Mouse (Mus musculus) CH12.LX (cell line): ENCODE measurements around the gene Nr2c2ap.

ENCODE experiments used
- CTCF ChIP-seq, 2 experiments: IDR thresholded peaks in 1 of 2; conservative IDR thresholded peaks in 1 of 2; 2 replicates each; pipeline ENCODE4 v1.5.1; 2011 to 2012; ENCODE audit warnings: low read depth in 2 of 2, low read length in 2 of 2, improper control_type of control experiment in 1 of 2, inconsistent platforms in 1 of 2, mild to moderate bottlenecking in 1 of 2, moderate library complexity in 1 of 2
- EP300 ChIP-seq: IDR thresholded peaks from 2 replicates; pipeline ENCODE4 v1.6.1; 2011; ENCODE audit warnings: low read length, improper control_type of control experiment
- HCFC1 ChIP-seq: IDR thresholded peaks from 2 replicates; pipeline ENCODE4 v1.6.1; 2012; ENCODE audit warnings: low read depth, mild to moderate bottlenecking, inconsistent platforms, low read length, improper control_type of control experiment
- JUN ChIP-seq: IDR thresholded peaks from 2 replicates; pipeline ENCODE4 v1.6.1; 2011; ENCODE audit warnings: low read depth, mild to moderate bottlenecking, low read length, improper control_type of control experiment, moderate library complexity; ENCODE audit not compliant: insufficient read depth
- MAX ChIP-seq: IDR thresholded peaks from 2 replicates; pipeline ENCODE4 v1.6.1; 2011; ENCODE audit warnings: low read length, improper control_type of control experiment
- MXI1 ChIP-seq: IDR thresholded peaks from 2 replicates; pipeline ENCODE4 v1.6.1; 2011; ENCODE audit warnings: mild to moderate bottlenecking, low read depth, low read length, improper control_type of control experiment
- POLR2A ChIP-seq: IDR thresholded peaks from 2 replicates; pipeline ENCODE4 v1.6.1; 2011; ENCODE audit warnings: low read depth, mild to moderate bottlenecking, improper control_type of control experiment, low read length
- POLR2AphosphoS2 ChIP-seq: IDR thresholded peaks from 2 replicates; pipeline ENCODE4 v1.6.1; 2011; ENCODE audit warnings: low read depth, low read length, improper control_type of control experiment
- RCOR1 ChIP-seq: conservative IDR thresholded peaks from 2 replicates; pipeline ENCODE4 v1.6.1; 2012; ENCODE audit warnings: low read depth, mild to moderate bottlenecking, inconsistent platforms, low read length, improper control_type of control experiment
- USF2 ChIP-seq: conservative IDR thresholded peaks from 2 replicates; pipeline ENCODE4 v1.6.1; 2011; ENCODE audit warnings: low read depth, low read length, improper control_type of control experiment
- ZKSCAN1 ChIP-seq: IDR thresholded peaks from 2 replicates; pipeline ENCODE4 v1.6.1; 2012; ENCODE audit warnings: low read depth, inconsistent platforms, low read length, improper control_type of control experiment, borderline replicate concordance

DNA sequence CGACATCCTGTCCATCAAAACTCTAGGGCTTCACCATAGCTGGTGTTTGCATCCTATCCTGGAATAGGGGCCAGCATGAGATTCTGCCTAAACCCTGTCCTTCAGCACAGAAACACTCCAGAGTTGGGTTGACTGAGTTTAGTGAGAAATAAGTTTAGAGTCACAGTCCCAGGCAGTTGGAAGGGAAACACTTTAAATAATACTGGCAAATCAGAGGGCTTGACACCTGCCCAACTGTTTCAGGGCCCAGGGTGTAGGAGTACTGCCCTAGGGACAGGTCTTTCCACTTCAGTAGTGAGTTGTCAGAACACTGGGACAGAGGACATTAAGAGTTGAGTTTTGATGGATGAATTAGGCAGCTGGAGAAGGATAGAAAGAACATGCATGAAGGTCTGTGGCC lies 45.0 kb upstream of the Nr2c2ap start:
- TF ChIP-seq POLR2A: no peak
- no peak for TF ChIP-seq MAX
- TF ChIP-seq EP300: no peak
- TF ChIP-seq RCOR1: no peak
- TF ChIP-seq CTCF (conservative IDR thresholded peaks at IDR 0.05 in 1 of 2, IDR thresholded peaks at IDR 0.05 in 1 of 2; ENCODE audit: low read depth in 2 of 2, low read length in 2 of 2): no peak
- TF ChIP-seq ZKSCAN1: no peak
- TF ChIP-seq HCFC1: no peak
- TF ChIP-seq POLR2AphosphoS2: no peak
- no peak for TF ChIP-seq JUN
- TF ChIP-seq MXI1: no peak
- TF ChIP-seq USF2: no peak
